Mouse (Mus musculus) stomach, postnatal 0 days (tissue): ENCODE results near the gene Yme1l1. TPM values are rescaled to one million over a fixed set of nuclear protein-coding genes. Genes with fewer than 3 reads are reported as not detected.

Experiments used
- ATAC-seq: fragments of 200-750 bp; cut with Nextera tagmentation; 2 replicates; pipeline ENCODE4 v1.8.0; 2017; ENCODE audit not compliant: low FRiP score, low TSS enrichment
- DNase-seq: peaks from one replicate; pipeline ENCODE4 v3.0.0-alpha.2; 2016; ENCODE audit warnings: low spot score
- H3K27ac ChIP-seq: fragments of 300-500 bp; sonication (generic); replicated peaks from 2 replicates; pipeline ENCODE4 v1.5.1; 2014; ENCODE audit warnings: mild to moderate bottlenecking, control low read depth
- H3K27me3 ChIP-seq: fragments of 300-500 bp; sonication (generic); 2 replicates; pipeline ENCODE4 v1.6.1; 2014; ENCODE audit warnings: low read length; ENCODE audit not compliant: control insufficient read depth, insufficient read depth
- H3K36me3 ChIP-seq: fragments of 300-500 bp; sonication (generic); 2 replicates; pipeline ENCODE4 v1.6.1; 2014; ENCODE audit warnings: low read length, mixed read lengths; ENCODE audit not compliant: control insufficient read depth, insufficient read depth
- H3K4me1 ChIP-seq: fragments of 300-500 bp; sonication (generic); replicated peaks from 2 replicates; pipeline ENCODE4 v1.6.1; 2014; ENCODE audit warnings: antibody characterized with exemption; ENCODE audit not compliant: control insufficient read depth, insufficient read depth
- H3K4me2 ChIP-seq: fragments of 300-500 bp; sonication (generic); replicated peaks from 2 replicates; pipeline ENCODE4 v1.6.1; 2014; ENCODE audit warnings: low read depth, mild to moderate bottlenecking, control low read depth, moderate library complexity
- H3K4me3 ChIP-seq: fragments of 300-500 bp; sonication (generic); 2 replicates; pipeline ENCODE4 v1.5.1; 2014; ENCODE audit warnings: low read depth, low read length, control low read depth
- H3K9ac ChIP-seq: fragments of 300-500 bp; sonication (generic); 2 replicates; pipeline ENCODE4 v1.6.1; 2014; ENCODE audit warnings: mild to moderate bottlenecking, low read length, control low read depth, mixed read lengths
- H3K9me3 ChIP-seq: fragments of 300-500 bp; sonication (generic); 2 replicates; pipeline ENCODE4 v1.6.1; 2016; ENCODE audit warnings: low read length; ENCODE audit not compliant: control insufficient read depth
- CTCF ChIP-seq: IDR thresholded peaks from 2 replicates; pipeline ENCODE4 v1.5.1; 2016; ENCODE audit warnings: antibody characterized with exemption, low read depth, mild to moderate bottlenecking, moderate library complexity
- EP300 ChIP-seq: optimal IDR thresholded peaks from 2 replicates; pipeline ENCODE3; 2016; ENCODE audit warnings: antibody characterized with exemption
- WGBS: fragments of 180-500 bp; shearing (Covaris S2); extraction: QIAGEN DNeasy Blood & Tissue Kit; methylation state at CpG from one replicate; pipeline ENCODE4 v1.1.7; 2014; 5-methylcytosine and 5-hydroxymethylcytosine counted together
- polyA plus RNA-seq: library from polyadenylated mRNA; unstranded; fragments of >200 nt; fragmentation: Nextera tagmentation; extraction: Ambion mirVana; gene quantifications from 2 replicates; pipeline ENCODE4 v1.2.1, GENCODE M21; 2015

The Yme1l1 gene
- 42.0 and 44.9 TPM in 2 replicates for polyA plus RNA-seq

DNA sequence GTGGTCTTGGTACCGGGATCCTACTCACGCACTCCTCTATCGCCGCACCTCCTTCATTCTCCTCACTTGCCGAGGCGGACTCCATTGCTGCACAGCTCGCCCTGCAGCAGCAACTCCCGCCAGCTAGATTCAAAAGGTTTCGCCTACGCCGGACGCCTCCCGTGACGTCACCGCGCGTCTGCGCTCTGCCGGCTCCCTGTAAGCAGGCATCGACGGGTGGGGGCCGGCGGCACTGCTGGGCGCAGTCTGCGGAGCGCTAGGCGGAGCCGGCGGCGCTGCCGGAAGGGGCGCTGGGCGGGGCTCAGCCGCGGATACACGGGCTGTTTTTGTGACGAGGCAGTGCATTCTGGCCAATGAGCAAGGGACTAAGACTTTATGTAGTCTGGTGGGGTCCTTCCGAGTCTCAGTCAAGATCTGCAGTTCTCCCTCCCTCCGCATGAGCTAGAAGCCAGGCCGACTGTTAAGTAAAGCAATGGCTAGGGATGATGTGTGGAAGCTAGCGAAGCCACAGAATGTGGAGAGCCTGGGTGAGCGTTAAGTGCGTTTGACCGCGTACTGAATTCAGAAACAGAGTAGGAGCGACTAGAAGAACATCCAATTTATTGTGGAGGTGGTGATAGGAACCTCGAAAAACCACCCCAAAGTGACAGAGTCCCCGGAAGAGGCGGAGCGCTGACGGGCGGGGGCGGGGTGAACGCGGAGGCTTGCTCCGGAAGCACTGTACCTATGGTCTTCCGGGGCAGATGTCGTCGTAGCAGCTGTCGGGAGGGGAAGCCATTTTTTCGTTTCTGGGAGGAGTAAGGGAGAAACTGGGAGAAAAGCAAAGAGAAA, at the start of gene Yme1l1, which contains the start of gene Mastl:
TSS of gene Yme1l1 (plus strand) at position 593 of the 831 bp plus-strand sequence.
TSS of gene Mastl (minus strand) at position 248 of the 831 bp plus-strand sequence.
- DNase-seq (peak; percentile 98), ATAC-seq (peak; percentile 99)
- Histone ChIP-seq H3K4me3 (peak within 1 kb of the TSS; percentile 75), H3K27me3 (no peaks in the 10 kb centered on the region), H3K4me1 (peaks cover 3% of the 10 kb centered on the region; the same call in 1 of the 2 replicates), H3K36me3 (no peaks in the 10 kb centered on the region), H3K9ac (peak within 1 kb of the TSS; percentile 81), H3K27ac (peak within 1 kb of the TSS; percentile 100), H3K4me2 (peak within 1 kb of the TSS; percentile 88), H3K9me3 (no peaks in the 10 kb centered on the region)
- TF ChIP-seq EP300 (peak; percentile 76), CTCF (peak; percentile 47)
- WGBS: 1% methylated on average over 61 of the region's 61 CpGs

DNA sequence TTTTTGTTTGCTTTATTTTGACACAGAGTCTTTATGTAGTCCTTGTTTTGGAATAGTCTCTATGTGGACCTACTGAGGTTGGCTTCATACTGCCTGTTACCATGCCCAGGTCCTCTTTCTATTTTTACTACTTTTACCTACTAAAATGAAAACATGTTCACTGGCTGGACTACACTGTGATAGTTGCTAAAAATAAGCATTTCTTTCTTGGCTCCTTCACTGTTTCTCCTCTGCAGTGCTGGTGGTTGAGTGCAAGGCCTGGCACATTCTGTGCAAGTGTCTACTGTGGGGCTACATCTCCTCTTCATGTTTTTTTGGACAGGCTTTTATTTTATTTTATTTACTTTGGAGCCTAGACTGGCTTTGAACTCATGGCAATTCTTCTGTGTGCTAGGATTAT, 36.6 kb upstream of the Yme1l1 start:
- TF ChIP-seq EP300: no peak
- no peak for TF ChIP-seq CTCF
- Histone ChIP-seq H3K4me1 (no peaks in the 10 kb centered on the region), H3K4me3 (no peak overlapping the region), H3K27me3 (no peaks in the 10 kb centered on the region), H3K27ac (no peak overlapping the region), H3K4me2 (no peak overlapping the region), H3K36me3 (0 out of 2 replicates have a peak, but pooled peaks cover 4% of the 10 kb centered on the region), H3K9me3 (no peaks in the 10 kb centered on the region), H3K9ac (no peak overlapping the region)
- ATAC-seq: no peak
- no peak for DNase-seq

DNA sequence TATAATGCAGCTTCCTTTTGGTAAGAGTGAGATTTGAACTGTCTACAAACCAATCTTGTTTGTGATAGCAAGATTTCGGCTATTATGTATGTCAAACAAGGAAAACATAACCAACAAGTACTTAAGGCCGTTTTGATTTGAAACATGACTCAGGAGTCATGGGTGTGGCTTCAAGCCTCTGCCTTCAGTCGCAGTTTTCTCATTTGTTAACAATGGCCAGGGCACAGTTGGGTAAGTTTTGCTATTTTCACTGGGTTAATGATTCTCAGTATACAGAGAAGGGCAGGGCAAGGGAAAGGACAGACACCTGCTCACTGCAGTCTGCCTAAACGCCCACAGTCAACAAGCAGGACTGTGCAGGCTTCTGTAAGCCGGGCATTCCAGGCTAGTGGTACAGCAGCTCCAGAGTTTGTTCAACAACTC, 959 bp upstream of the Yme1l1 start:
- H3K27ac ChIP-seq: peak overlapping the region; percentile 100
- WGBS: 1% methylated on average over 5 of the region's 5 CpGs
- TF ChIP-seq CTCF (no peak), EP300 (no peak)
- H3K27me3 ChIP-seq: no peaks in the 10 kb centered on the region
- peak overlapping the region; percentile 88 for H3K4me2 ChIP-seq
- no peaks in the 10 kb centered on the region for H3K36me3 ChIP-seq
- peak; percentile 52 for DNase-seq
- ATAC-seq: peak; percentile 84
- H3K4me3 ChIP-seq: peak overlapping the region; percentile 75
- no peaks in the 10 kb centered on the region for H3K9me3 ChIP-seq
- peaks cover 3% of the 10 kb centered on the region; the same call in 1 of the 2 replicates for H3K4me1 ChIP-seq
- H3K9ac ChIP-seq: peak overlapping the region; percentile 54

DNA sequence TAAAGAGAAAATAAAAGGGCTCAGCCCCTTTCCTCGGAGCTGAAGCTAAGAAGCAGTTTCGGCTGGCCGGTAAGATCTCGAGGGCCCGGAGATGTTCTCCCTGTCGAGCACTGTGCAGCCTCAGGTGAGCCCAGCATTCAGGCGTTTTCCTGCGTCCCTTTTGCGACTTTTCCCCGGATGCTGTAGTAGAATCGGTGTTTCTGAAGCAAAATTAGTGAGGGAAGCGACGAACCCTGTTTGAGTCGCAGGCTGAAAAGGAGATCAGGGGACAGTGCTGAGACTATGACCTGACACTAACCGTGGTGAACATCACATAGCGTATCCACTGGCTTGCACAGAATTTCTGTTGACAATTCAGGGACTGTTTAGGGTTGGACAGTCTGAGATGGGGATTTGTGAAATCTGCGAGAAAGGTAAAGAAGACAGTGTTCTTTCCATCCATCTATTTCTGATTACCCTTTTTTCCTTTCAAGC, 476 bp downstream of the Yme1l1 start:
- no peak for DNase-seq
- Histone ChIP-seq H3K27me3 (no peaks in the 10 kb centered on the region), H3K4me1 (peaks cover 3% of the 10 kb centered on the region; the same call in 1 of the 2 replicates), H3K4me2 (peak overlapping the region; percentile 66), H3K27ac (peak overlapping the region; percentile 100), H3K4me3 (peak overlapping the region; percentile 75), H3K9me3 (no peaks in the 10 kb centered on the region), H3K9ac (peak overlapping the region; percentile 81), H3K36me3 (no peaks in the 10 kb centered on the region)
- TF ChIP-seq CTCF: no peak
- TF ChIP-seq EP300: no peak
- peak; percentile 10 for ATAC-seq
- 0% methylated on average over 17 of the region's 17 CpGs for WGBS

DNA sequence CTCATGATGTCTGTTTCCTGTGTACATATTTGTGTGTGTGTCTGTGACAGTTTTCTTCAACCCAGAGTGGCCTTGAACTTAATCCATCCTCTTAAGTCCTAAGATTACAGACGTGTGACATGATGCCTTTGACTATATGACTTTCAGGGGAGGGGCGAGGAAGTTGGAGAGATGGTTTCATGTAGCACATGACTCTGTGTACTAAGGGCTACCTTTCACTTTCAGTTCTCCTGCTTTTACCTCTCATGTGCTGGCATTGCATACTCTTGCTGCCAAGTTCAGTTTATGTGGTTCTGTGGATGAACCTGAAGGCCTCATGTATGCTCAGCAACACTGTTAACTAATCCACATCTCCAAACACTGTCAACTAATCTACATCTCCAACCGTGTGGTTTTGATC, 16.1 kb downstream of the Yme1l1 start:
- Histone ChIP-seq H3K4me3 (no peak overlapping the region), H3K9ac (no peak overlapping the region), H3K4me2 (no peak overlapping the region), H3K9me3 (no peaks in the 10 kb centered on the region), H3K4me1 (no peaks in the 10 kb centered on the region), H3K27ac (no peak overlapping the region), H3K27me3 (no peaks in the 10 kb centered on the region), H3K36me3 (peaks cover 23% of the 10 kb centered on the region)
- TF ChIP-seq CTCF (no peak), EP300 (no peak)
- WGBS: 75% methylated on average over 3 of the region's 3 CpGs
- ATAC-seq (no peak), DNase-seq (no peak)

DNA sequence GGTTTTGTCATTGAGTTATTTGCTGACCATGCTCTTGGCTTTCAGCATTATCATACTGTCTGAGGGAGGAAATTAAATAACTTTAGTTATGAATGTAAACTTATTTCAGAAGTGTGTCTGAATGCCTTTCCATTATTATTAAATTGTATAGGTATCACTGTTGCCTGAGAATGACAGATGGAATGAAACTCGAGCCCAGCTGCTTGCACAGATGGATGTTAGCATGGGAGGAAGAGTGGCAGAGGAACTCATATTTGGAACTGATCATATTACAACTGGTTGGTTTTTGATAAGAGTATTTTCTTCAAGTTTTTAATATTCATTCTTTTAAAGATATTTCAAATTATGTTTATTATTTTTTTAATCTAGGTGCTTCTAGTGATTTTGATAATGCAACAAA, 38.2 kb downstream of the Yme1l1 start:
- Histone ChIP-seq H3K4me1 (no peaks in the 10 kb centered on the region), H3K27ac (no peak overlapping the region), H3K27me3 (no peaks in the 10 kb centered on the region), H3K9me3 (no peaks in the 10 kb centered on the region), H3K4me2 (no peak overlapping the region), H3K4me3 (no peak overlapping the region), H3K36me3 (peaks cover 22% of the 10 kb centered on the region), H3K9ac (no peak overlapping the region)
- no peak for TF ChIP-seq CTCF
- no peak for TF ChIP-seq EP300
- 83% methylated on average over 1 of the region's 1 CpGs for WGBS
- DNase-seq (no peak), ATAC-seq (no peak)
